Mouse (Mus musculus) cortical plate, adult 2 months (tissue): ENCODE data around the gene Exosc10.

Experiments
- CTCF ChIP-seq: fragments of 200-500 bp; IDR thresholded peaks from 2 replicates; pipeline ENCODE4 v1.5.1; 2011; ENCODE audit warnings: mild to moderate bottlenecking, control low read depth, low read length; ENCODE audit not compliant: insufficient read depth; ENCODE audit errors: extremely low read depth
- POLR2A ChIP-seq: fragments of 200-500 bp; IDR thresholded peaks from 2 replicates; pipeline ENCODE4 v1.6.1; 2011; ENCODE audit warnings: mild to moderate bottlenecking, low read length, control low read depth; ENCODE audit not compliant: insufficient read depth; ENCODE audit errors: extremely low read depth

GRCm38 (mm10) chr4:148515313-148515712 is 42.9 kb upstream of the Exosc10 start:
- TF ChIP-seq CTCF (0 out of 2 replicates have a peak, but pooled peaks have one; percentile 15), POLR2A (no peak)
